Mouse (Mus musculus) layer of hippocampus, postnatal 25 days (tissue): ENCODE data around the gene Nckap5. TPM values are rescaled to one million over a fixed set of nuclear protein-coding genes. Genes with fewer than 3 reads are reported as not detected.
A peak's percentile ranks its signal among the peaks of the same experiment; 100 is the strongest.

ENCODE experiments used
- DNase-seq, 2 experiments: peaks; one replicate each; pipeline ENCODE4 v3.0.0; 2022; ENCODE audit warnings: mixed read lengths in 2 of 2, low spot score in 1 of 2; ENCODE audit errors: extremely low spot score in 1 of 2
- total RNA-seq, 2 experiments: library from RNA; stranded (reverse); gene quantifications; 2 replicates each; pipeline ENCODE4 v1.2.3; 2021

Gene Nckap5
- total RNA-seq, 2 experiments from 2014 or later = 9.1 to 13.8 TPM

DNA sequence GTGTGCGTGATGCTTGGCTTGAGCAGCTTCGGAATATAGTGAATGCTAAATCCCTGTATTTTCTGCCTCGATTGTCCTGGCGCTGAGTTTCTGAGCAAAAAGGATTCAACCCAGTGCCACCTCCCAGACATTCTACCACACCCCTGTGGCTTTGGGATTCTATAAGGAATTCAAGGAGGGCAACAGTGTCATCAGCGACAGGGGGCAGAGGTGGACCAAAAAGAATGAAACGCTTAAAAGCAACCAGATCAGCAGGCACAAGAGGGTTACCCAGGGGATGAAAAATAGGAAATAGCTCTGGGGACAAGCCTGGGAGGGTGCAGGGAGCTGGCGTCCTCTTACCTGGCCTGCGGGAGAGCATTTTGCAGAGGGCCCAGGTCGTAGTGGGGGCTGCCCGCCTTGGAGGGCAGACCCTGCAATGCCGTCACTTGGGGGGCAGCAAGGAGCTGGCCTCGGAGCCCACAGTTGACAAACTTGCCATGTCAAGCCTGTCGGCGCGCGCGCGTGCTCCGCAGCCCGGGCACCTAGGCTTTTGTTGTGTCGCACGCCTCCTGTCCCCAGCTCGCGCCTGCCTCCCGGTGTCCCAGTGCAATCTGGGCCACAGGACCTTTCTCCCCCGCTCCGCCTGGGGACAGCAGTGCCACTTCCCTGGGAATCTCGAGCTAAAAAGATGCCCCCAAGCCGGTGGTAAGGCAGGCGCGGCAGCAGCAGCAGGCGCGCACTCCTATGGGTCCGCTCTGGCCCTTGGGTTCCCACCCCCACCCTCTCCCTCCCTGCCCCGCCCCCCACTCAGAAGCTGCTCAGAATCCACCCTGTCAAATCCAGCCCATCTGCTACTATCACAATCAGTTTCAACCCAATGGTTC is 338.2 kb downstream of the Nckap5 start:
- DNase-seq = peak; percentile 29 to 46

GRCm38 (mm10) chr1:126491412-126491811 is 339.2 kb downstream of the Nckap5 start:
- no peak for DNase-seq

DNA sequence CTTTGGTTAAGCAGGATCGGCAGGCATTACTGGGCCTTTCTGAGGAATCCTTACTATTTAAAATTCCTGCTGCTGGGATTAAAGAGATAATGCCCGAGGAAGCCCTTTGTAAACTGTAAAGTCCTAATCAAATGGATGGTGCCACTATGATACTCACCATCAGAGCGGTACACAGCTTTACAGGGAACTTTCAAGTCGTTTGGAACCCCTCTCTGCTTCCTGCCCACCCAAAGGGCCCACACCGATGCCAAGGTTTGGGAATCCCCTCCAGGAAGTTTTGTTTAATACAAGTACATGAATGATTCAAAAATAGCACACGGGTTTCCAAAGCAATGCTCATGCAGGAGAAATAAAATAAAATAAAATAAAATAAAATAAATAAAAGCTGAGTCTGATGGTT is 340.3 kb downstream of the Nckap5 start:
- no peak for DNase-seq

DNA sequence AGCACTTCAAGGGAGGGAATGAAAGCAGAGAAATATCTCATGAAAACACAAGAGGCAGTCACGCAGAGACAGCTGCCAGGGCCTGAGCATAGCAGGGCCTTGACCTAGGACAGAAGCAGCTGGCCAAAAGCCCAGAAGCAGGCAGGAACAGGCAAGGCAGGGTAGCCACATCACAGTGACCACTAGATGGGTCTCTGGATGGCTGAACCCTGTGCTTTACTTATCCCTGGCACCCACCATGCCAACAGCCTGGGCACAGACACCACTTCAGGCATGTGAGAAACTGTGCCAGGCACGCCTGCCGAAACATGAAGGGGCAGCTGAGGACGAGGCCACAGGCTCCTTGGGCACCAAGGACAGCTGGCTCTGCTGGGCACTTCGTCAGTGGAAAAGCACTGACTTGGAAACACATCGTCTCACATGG is 345.9 kb downstream of the Nckap5 start:
- no peak for DNase-seq

DNA sequence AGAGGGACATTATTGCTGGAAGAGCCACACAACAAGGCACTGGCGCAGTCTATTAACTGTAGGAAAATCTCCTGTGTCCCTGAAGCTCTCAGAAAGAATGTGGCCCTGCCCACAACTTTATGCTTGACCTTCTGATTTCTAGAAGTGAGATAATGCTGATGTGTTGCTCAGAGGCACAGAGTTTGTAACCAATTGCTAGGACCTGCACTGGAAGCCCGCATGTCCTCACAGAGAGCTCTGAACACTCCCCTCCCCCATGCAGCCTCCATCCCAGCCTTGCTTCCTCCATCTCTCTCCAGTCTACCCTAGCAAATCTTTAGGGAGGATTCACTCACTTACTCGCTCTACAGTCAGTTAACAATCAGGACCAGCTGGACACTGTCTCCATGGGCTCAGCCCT is 346.9 kb downstream of the Nckap5 start:
- no peak for DNase-seq

DNA sequence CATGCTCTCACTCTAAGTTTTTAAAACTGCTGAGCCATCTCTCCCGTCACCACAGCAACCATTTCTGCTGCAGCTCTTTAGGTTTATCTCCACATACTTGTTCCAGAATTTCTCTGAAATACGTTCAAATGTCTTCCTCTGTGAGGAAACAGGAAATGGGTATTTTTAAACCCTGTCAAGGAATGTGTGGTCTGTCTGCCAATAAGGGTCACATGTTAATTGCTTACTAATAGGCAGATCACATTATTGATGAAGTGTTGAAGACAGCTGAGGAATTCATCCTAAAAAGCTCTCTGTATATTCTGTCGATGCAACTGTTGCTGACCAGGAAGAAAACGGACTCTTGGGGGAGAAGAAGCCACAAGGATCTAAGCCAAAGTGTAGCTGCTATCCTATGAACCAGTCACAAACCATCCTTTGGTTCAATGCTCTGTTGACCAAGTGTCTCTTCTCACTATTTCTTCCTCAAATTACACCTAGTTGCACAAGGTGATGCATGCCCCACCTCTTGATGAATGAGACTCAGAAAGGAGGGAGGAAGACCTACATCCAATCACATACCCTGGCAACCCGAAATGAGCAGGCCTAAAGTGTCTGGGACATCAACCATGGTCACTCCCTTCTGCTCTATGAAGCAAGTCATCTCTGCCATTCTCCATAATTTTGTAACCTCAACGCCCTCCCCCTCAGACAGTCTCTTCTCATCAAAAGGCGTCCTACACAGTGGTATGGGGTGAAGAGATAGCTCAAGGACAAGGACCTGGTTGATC is 349.0 kb downstream of the Nckap5 start:
- no peak for DNase-seq

GRCm38 (mm10) chr1:126473044-126473443 is 357.6 kb downstream of the Nckap5 start:
- no peak for DNase-seq

GRCm38 (mm10) chr1:126471419-126471818 is 359.2 kb downstream of the Nckap5 start:
- DNase-seq = no peak

- no peak for DNase-seq
Observed at GRCm38 (mm10) chr1:126470883-126471282, 359.7 kb downstream of the Nckap5 start.

DNA sequence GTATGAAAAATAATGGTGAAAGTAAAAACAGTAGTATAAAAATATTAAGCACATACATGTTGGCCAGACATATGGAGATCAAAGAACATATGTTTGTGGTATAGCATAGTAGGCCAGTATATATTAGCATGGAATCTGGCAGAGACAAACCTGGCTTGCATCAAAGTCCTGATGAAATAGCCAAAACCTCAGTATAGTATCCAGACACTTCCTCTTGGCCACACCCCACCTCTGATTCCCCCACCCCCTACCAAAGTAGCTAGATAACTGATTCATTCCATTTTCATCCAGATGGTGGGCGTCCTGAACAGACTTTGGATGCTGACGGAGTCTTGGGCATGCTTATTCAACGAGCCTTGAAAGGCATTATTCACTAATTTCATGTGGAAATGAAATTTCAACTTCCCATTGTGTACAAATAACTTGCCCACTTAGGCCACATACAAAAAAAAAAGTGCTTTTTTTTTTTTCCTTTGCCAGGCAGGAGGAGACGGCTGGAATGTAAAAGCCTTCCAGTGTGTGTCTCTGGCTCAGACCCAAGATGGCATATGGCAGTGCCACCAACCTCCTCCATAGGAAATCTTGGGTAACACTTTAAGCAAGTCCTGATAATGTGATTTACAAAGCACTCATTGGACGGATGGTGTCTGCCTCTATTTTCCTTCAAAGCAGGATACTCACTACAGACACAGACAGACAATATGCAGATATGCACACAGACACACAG is 360.6 kb downstream of the Nckap5 start:
- peak in 1 of 2 experiments; percentile 37 for DNase-seq

GRCm38 (mm10) chr1:126461527-126462354 is 368.9 kb downstream of the Nckap5 start:
- no peak for DNase-seq

DNA sequence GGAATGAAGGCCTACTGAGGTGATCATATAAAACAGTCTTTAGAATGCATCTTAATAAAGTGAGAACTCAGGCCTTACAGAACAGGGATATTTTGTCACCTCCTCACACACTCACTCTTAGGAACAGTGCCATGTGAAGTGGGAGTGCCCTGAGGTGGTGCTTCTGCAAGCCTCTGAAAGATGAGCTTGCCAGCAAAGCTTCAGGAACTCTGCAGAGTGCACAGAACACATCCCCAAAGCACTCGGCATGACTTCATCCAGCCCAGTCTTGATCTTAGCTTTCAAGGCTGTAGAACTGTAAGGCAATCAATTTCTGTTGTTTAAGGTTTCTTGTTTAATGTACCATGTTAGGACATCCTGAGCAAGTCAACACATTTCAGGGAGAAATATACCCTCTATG is 372.9 kb downstream of the Nckap5 start:
- DNase-seq = no peak

DNA sequence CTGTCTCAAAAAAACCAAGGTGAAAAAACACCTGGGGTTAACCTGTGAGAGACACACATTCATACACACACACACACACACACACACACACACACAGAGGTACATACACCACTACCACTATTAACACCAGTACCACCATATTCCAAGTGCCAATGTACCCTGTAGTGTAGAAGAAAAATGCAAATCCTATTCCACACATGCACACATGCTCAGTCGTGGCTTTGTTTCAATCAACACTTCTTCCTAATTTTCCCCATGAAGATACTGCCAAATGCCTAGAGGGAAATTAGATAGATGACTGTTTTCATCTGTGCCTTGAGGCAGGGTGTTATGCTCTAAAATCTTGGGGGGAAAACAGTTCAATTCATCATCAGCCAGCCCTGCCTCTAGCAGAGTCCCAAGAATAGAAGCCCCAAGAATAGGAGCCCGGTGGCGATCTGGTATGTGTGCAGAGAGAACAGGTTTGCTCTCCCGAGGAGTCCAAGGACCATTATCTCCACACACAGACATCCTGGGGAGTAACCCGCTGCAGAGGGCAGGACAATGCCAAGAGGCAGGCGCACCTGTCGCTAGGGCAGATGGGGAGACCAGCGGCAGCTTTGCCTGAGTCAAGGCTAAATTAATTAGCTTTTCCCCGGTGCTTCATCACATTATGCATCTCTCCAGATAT is 376.0 kb downstream of the Nckap5 start:
- no peak for DNase-seq

- DNase-seq = no peak
Observed at GRCm38 (mm10) chr1:126451472-126451871, 379.1 kb downstream of the Nckap5 start.

DNA sequence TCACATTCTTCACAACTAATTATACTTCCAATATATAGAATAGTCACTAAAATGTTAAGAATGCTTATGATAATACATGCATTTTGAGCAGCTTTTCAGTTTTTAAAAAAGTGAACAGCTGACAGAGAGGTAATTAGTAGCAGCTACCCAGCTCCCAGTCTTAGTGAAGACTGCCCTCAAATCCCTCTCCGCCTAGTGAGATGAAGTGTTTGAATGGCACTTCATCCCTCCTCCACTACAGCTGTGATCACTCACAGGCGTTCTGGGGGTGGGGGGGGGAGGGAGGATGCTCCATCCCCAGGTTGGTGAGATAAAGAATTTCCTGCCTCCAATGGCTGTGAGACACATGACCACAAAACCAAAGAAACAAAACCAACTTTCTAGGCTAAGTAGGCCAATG is 381.2 kb downstream of the Nckap5 start:
- DNase-seq = no peak

GRCm38 (mm10) chr1:126443890-126444289 is 386.7 kb downstream of the Nckap5 start:
- DNase-seq = no peak

DNA sequence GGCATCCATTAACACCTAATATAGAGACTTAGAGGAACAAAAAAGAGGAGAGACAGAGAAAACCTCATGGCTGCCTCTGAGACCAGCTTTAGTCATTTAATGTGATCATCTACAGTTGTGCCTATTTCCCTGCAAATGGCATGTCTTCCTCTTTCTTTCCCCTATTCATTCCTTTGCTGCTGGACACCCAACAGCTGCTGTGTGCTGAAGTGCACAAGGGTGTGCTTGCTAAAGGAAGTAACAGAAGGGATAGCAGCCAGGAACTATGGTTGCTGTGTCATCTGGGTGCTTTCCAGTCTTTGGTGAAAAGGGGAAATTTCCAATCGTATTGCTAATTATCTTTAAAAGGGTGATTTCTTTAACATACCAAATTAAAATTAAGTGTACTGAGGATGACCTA is 387.9 kb downstream of the Nckap5 start:
- DNase-seq = no peak

GRCm38 (mm10) chr1:126438000-126438572 is 392.5 kb downstream of the Nckap5 start:
- no peak for DNase-seq
